Mouse (Mus musculus) lung, adult 2 months (tissue): ENCODE data around the gene Lect2.

Source experiments
- CTCF ChIP-seq: fragments of 200-500 bp; IDR thresholded peaks from 2 replicates; pipeline ENCODE4 v1.5.1; 2011; ENCODE audit warnings: mild to moderate bottlenecking, low read length, control low read depth; ENCODE audit not compliant: insufficient read depth
- POLR2A ChIP-seq: fragments of 200-500 bp; IDR thresholded peaks from 2 replicates; pipeline ENCODE4 v1.6.1; 2011; ENCODE audit warnings: low read depth, mild to moderate bottlenecking, control low read depth, low read length, borderline replicate concordance; ENCODE audit errors: extremely low read depth

DNA sequence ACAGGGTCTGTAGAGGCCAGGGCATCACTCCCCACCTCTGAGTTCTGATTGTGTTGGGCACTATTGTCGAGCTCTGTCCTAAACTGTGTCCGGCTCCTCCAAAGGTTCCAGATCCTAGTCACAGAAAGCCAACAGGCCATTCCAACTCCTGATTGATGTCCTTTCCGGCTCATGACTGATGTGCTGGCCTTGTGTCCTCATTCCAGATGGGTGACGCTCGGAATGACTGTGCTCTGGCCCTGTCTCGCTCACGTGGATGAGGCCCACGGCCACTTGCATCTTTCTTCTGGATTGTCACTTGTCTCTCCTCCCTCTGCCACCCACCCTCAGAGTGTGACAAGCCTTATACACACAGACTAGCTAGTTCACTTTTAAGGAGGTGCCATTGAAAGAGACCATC is 42.9 kb upstream of the Lect2 start:
- TF ChIP-seq CTCF (no peak), POLR2A (no peak)
